Mouse (Mus musculus) kidney, postnatal 0 days (tissue): ENCODE results near the gene Atp6v0a1. TPM values are rescaled to one million over a fixed set of nuclear protein-coding genes. Genes with fewer than 3 reads are reported as not detected.

Source experiments
- ATAC-seq: fragments of 200-750 bp; cut with Nextera tagmentation; replicated peaks from 2 replicates; pipeline ENCODE4 v1.8.0; 2017; ENCODE audit warnings: low read depth, moderate number of reproducible peaks, moderate TSS enrichment, moderate library complexity; ENCODE audit not compliant: low FRiP score
- DNase-seq: peaks from one replicate; pipeline ENCODE4 v3.0.0-alpha.2; 2016; ENCODE audit warnings: low spot score
- H3K27ac ChIP-seq: fragments of 300-500 bp; sonication (generic); 2 replicates; pipeline ENCODE4 v1.5.1; 2014; ENCODE audit warnings: mild to moderate bottlenecking
- H3K27me3 ChIP-seq: fragments of 300-500 bp; sonication (generic); 2 replicates; pipeline ENCODE4 v1.6.1; 2014; ENCODE audit warnings: low read length, mixed read lengths; ENCODE audit not compliant: insufficient read depth
- H3K36me3 ChIP-seq: fragments of 300-500 bp; sonication (generic); 2 replicates; pipeline ENCODE4 v1.6.1; 2014; ENCODE audit warnings: low read length, mixed read lengths; ENCODE audit not compliant: insufficient read depth
- H3K4me1 ChIP-seq: fragments of 300-500 bp; sonication (generic); replicated peaks from 2 replicates; pipeline ENCODE4 v1.6.1; 2014; ENCODE audit warnings: antibody characterized with exemption, low read length, mixed read lengths; ENCODE audit not compliant: insufficient read depth
- H3K4me2 ChIP-seq: fragments of 300-500 bp; sonication (generic); 2 replicates; pipeline ENCODE4 v1.6.1; 2014; ENCODE audit warnings: mild to moderate bottlenecking, low read length, moderate library complexity, mixed read lengths
- H3K4me3 ChIP-seq: fragments of 300-500 bp; sonication (generic); replicated peaks from 2 replicates; pipeline ENCODE4 v1.5.1; 2014; ENCODE audit warnings: low read depth, low read length
- H3K9ac ChIP-seq: fragments of 300-500 bp; sonication (generic); 2 replicates; pipeline ENCODE4 v1.6.1; 2014; ENCODE audit warnings: low read depth, low read length
- H3K9me3 ChIP-seq: fragments of 300-500 bp; sonication (generic); replicated peaks from 2 replicates; pipeline ENCODE4 v1.6.1; 2016; ENCODE audit warnings: low read length, inconsistent platforms, mixed read lengths
- CTCF ChIP-seq: IDR thresholded peaks from 2 replicates; pipeline ENCODE4 v1.5.1; 2016; ENCODE audit warnings: antibody characterized with exemption, low read depth, mild to moderate bottlenecking, moderate library complexity
- WGBS: fragments of 180-500 bp; shearing (Covaris S2); extraction: QIAGEN DNeasy Blood & Tissue Kit; methylation state at CpG from one replicate; pipeline ENCODE4 v1.1.7; 2014; 5-methylcytosine and 5-hydroxymethylcytosine counted together
- polyA plus RNA-seq: library from polyadenylated mRNA; unstranded; fragments of >200 nt; fragmentation: Nextera tagmentation; extraction: Ambion mirVana; gene quantifications from 2 replicates; pipeline ENCODE4 v1.2.1, GENCODE M21; 2015

Atp6v0a1 gene
- polyA plus RNA-seq, 1 experiment from 2014 or later, result 35.1 TPM

GRCm38 (mm10) chr11:101063676-101064327 is 54.5 kb downstream of the Atp6v0a1 start:
- H3K4me1 ChIP-seq, result peaks cover 19% of the 10 kb centered on the region
- DNase-seq, result peak; percentile 78
- WGBS, result 17% methylated on average over 12 of the region's 12 CpGs
- no peaks in the 10 kb centered on the region for H3K9me3 ChIP-seq
- no peaks in the 10 kb centered on the region for H3K27me3 ChIP-seq
- no peak for TF ChIP-seq CTCF
- no peak; the same call in 1 of the 2 replicates for ATAC-seq
- no peak overlapping the region for H3K4me3 ChIP-seq
- H3K36me3 ChIP-seq, result peaks cover 4% of the 10 kb centered on the region; the same call in 1 of the 2 replicates
- H3K9ac ChIP-seq, result 0 out of 2 replicates have a peak overlapping the region, but pooled peaks have one; percentile 31
- peak overlapping the region; percentile 94 for H3K27ac ChIP-seq
- peak overlapping the region; percentile 1; the same call in 1 of the 2 replicates for H3K4me2 ChIP-seq

GRCm38 (mm10) chr11:101064462-101064861 is 55.2 kb downstream of the Atp6v0a1 start:
- peaks cover 4% of the 10 kb centered on the region; the same call in 1 of the 2 replicates for H3K36me3 ChIP-seq
- WGBS, result 71% methylated on average over 4 of the region's 4 CpGs
- no peak for TF ChIP-seq CTCF
- no peak overlapping the region for H3K9ac ChIP-seq
- no peak overlapping the region for H3K4me3 ChIP-seq
- no peak for ATAC-seq
- H3K4me1 ChIP-seq, result peaks cover 19% of the 10 kb centered on the region
- H3K4me2 ChIP-seq, result no peak overlapping the region
- peak overlapping the region; percentile 94 for H3K27ac ChIP-seq
- H3K9me3 ChIP-seq, result no peaks in the 10 kb centered on the region
- no peak for DNase-seq
- no peaks in the 10 kb centered on the region for H3K27me3 ChIP-seq

- no peak overlapping the region for H3K9ac ChIP-seq
- DNase-seq, result no peak
- no peak for TF ChIP-seq CTCF
- H3K36me3 ChIP-seq, result peaks cover 4% of the 10 kb centered on the region; the same call in 1 of the 2 replicates
- no peak for ATAC-seq
- no peak overlapping the region for H3K4me2 ChIP-seq
- H3K4me3 ChIP-seq, result no peak overlapping the region
- H3K27me3 ChIP-seq, result no peaks in the 10 kb centered on the region
- H3K9me3 ChIP-seq, result no peaks in the 10 kb centered on the region
- H3K27ac ChIP-seq, result no peak overlapping the region
- H3K4me1 ChIP-seq, result peaks cover 16% of the 10 kb centered on the region
- WGBS, result 94% methylated on average over 9 of the region's 9 CpGs
Measured at GRCm38 (mm10) chr11:101065002-101065401, 55.8 kb downstream of the Atp6v0a1 start.

GRCm38 (mm10) chr11:101066549-101067412 is 57.5 kb downstream of the Atp6v0a1 start:
- peak; percentile 99 for TF ChIP-seq CTCF
- 20% methylated on average over 18 of the region's 18 CpGs for WGBS
- H3K9me3 ChIP-seq, result no peaks in the 10 kb centered on the region
- peaks cover 4% of the 10 kb centered on the region; the same call in 1 of the 2 replicates for H3K36me3 ChIP-seq
- H3K4me2 ChIP-seq, result peak overlapping the region; percentile 48
- H3K4me1 ChIP-seq, result peaks cover 21% of the 10 kb centered on the region
- ATAC-seq (no peak), DNase-seq (peak; percentile 82)
- no peaks in the 10 kb centered on the region for H3K27me3 ChIP-seq
- H3K4me3 ChIP-seq, result no peak overlapping the region
- H3K9ac ChIP-seq, result no peak overlapping the region
- no peak overlapping the region for H3K27ac ChIP-seq

- no peak within 1 kb of the TSS for H3K27ac ChIP-seq
- peak within 1 kb of the TSS; percentile 95 for H3K4me2 ChIP-seq
- no peaks in the 10 kb centered on the region for H3K27me3 ChIP-seq
- 6% methylated on average over 35 of the region's 35 CpGs for WGBS
- no peaks in the 10 kb centered on the region for H3K36me3 ChIP-seq
- H3K9ac ChIP-seq, result peak within 1 kb of the TSS; percentile 70
- no peaks in the 10 kb centered on the region for H3K9me3 ChIP-seq
- H3K4me3 ChIP-seq, result peak within 1 kb of the TSS; percentile 59
- peak; percentile 87 for ATAC-seq
- no peak for TF ChIP-seq CTCF
- H3K4me1 ChIP-seq, result peaks cover 5% of the 10 kb centered on the region
- peak; percentile 95 for DNase-seq
Measured at GRCm38 (mm10) chr11:101069391-101070188, 60.3 kb downstream of the Atp6v0a1 start, which contains the start of gene Naglu. TSS of gene Naglu (plus strand) at chr11:101070012.

- WGBS, result under 1% methylated on average over 36 of the region's 36 CpGs
- no peak overlapping the region for H3K27ac ChIP-seq
- H3K9me3 ChIP-seq, result no peaks in the 10 kb centered on the region
- peak overlapping the region; percentile 70 for H3K9ac ChIP-seq
- H3K4me3 ChIP-seq, result peak overlapping the region; percentile 59
- DNase-seq (no peak), ATAC-seq (peak; percentile 23; the same call in 1 of the 2 replicates)
- no peaks in the 10 kb centered on the region for H3K36me3 ChIP-seq
- H3K4me2 ChIP-seq, result peak overlapping the region; percentile 95
- H3K4me1 ChIP-seq, result peaks cover 5% of the 10 kb centered on the region
- no peak for TF ChIP-seq CTCF
- no peaks in the 10 kb centered on the region for H3K27me3 ChIP-seq
Measured at GRCm38 (mm10) chr11:101070189-101070527, 60.9 kb downstream of the Atp6v0a1 start.
